Mouse (Mus musculus) CD4-positive helper T cell, adult 2 months (primary cell): ENCODE results near the gene Lyst.
"Not testable (repeated sequence)": the region's sequence is repeated elsewhere in the genome, so short reads cannot be mapped to it uniquely, and the experiment has no call there.

Experiments
- DNase-seq: peaks from one replicate; pipeline ENCODE4 v3.0.0-alpha.2; 2012; ENCODE audit warnings: low read depth, missing footprints, low spot score

The Lyst gene

DNA sequence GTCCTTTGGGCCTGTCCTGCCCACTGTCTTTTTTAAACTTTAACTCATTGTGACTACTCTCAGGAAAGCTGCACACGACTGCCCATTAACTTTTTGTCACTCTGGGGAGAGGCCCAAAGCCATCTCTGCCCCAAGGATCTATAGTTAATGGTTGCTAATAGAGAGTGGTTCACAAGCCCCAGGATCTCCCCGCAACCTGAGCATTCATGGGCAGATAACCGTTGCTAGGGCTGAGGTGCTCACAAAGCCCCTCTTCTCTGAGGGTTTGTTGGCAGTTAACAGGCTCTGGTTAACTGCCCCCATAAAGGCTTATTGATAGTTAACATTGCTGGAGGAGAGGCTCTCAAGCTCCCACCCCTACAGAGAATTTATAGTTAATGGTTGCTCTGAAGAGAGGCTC is 190.1 kb downstream of the Lyst start:
- no peak for DNase-seq

DNA sequence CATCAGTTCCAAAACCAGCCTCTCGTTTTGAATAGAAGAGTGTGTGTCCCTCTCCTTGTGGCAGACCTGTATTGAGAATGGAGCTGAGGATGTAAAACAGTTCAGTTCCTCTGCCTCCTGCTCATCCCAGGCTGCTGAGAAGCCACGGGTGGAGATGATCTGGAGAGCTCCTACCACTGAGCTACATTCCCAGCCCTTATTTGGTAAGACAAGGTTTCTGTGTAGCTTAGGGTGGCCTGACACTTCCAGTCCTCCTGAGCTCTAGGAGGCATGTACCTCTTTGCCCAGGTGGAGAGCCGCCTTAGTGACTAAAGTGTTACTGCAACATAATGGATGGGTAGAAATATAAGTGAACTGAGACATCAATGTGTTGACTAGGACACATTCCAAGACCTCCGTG is 190.8 kb downstream of the Lyst start:
- DNase-seq = no peak

DNA sequence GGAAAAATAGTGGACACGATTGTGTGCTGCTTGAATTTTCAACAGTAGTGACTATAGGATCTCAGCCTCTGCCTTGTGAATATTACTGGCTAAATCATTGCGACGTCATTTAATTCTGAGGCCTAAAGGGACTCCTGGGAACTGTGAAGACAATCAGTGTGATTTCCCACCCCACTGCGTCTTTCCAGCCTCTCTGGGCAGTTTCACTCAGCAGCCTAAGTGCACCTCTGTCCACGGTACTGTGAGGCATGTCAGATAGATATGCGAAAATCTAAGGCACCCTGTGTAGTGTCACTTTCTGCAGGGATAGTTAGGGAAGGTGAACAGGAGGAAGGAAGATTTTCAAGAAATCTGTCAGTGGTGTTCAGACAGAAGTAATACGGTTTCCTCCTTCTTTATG is 193.1 kb downstream of the Lyst start:
- no peak for DNase-seq

DNA sequence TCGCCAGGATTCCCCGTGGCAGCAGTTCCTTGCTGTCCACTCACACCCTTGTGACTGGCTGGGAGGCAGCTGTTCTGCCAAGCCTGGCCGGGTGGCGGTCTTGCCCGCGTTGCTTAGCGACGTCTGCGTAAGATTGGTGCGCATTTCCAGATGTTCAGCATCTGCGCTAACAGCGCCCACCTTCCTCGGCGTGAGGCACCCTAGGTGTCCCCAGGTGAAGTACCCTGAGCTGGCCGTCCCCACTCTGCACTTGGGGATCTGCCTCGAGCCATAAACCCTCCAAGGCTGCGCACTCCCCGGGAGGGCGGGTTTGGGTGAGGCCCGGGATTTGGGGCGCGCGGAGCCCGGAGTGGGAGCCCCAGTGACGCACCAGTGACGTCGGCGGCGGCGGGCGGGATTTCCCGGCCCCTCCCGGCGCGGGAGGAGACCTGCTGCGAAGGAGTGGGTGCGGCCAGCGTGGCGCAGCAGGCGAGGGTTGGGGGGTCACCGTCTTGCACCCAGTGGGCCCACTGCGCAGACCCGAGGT is 193.8 kb downstream of the Lyst start, which contains the start of gene Gng4:
Gene Gng4, plus strand, starts transcription at position 166 of the 526 bp plus-strand sequence.
- DNase-seq = peak; percentile 76

DNA sequence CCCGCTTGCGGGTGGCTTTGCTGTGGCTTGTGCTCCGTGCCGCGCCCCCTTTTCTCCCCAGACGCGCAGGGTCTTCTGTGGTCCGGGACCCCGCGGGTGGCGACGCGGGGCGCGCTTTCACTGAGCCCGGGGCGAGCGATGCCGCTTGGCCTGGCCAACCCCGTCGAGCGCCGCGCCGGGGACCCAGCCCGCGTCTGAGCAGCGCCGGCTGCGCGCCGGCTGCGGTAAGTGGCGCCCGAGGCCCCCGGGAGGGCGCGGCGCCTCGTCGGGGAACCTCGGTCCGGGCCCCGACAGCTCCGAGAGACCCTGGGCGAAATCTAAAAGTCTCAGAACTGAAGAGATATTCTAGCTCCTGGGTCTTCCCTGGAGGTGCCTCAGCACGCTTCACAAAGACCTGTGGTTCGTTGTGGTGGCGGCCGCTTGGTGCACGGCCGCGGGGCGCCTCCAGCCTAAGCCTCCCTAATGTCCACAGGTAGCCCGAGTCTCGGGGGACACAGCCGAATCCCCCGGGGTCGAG is 194.3 kb downstream of the Lyst start:
- DNase-seq = no peak

DNA sequence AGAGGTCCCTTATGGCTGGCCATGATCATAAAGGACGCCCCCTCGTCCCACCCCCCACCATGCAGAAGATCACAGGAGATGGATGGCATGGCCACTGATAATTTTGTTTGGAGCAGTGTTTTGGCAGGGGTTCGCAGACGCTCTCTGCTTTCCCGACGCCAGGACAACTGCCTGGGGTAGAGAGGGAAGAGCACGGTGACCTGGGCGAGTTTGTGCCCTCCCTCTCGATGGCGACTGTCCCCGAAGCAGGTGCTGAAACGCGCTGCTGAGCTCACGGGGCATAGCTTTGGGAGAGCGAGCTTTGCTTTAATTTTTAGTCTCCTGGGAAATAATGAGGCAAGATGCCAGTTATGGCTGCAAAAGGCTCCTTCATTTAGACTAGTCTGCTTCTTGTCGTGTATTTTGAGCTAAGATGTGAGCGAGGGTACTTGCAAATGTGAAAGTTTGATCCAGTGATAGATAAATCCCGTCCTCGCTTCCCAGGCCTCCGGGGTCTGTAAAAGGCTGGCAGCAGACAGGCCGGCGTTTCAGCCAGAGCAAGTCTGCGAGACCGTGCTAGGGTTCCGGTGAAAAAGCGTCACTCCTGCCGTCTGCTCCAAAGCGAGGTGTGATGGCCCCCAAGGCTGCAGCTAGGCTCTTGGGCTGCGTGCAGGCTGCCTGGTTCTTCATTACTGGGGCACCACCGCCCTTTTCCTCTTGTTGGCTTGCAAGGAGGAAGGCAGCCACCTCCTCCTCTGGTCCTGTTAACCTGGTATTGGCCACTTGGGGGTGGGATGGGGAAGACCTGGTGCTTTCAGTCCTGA is 195.0 kb downstream of the Lyst start:
- DNase-seq = no peak

DNA sequence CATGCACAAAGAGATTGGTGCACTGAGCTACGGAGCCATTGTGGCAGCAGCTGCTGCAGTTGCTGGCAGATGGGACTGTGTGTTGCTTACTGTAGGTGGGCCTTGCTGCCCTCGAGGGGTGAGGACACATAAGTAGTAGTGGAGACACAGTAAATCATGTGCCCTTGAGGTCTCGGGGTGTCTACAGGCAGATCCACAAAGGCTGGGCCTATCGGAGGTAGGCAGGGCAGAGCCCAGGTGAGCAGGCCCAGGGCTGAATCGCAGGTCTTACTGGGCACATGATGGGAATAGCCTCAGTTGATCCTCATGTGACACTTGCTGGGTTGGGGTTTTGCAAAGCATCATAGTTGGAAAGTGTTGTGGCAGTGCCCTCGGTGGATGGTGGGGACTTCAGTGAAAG is 196.8 kb downstream of the Lyst start:
- DNase-seq = no peak

DNA sequence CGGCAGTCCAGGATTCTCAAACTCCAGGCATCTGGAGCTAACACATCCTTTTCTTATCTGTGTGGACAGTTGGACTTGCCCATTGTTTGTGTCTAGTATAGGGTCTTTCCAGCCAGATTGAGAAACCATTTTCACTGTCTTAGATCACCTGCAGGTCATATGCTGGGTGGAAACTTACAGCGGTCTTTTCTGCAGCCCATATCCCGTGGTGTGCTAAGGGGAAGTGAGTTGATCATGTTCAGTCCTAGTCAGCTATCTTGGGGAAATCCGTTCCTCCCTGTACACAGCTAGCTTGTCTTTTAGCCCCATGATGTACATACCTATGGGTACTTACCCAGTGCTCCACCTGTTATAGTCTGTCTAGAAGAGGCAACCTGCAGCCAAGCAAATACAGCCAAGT is 197.9 kb downstream of the Lyst start:
- DNase-seq = no peak

DNA sequence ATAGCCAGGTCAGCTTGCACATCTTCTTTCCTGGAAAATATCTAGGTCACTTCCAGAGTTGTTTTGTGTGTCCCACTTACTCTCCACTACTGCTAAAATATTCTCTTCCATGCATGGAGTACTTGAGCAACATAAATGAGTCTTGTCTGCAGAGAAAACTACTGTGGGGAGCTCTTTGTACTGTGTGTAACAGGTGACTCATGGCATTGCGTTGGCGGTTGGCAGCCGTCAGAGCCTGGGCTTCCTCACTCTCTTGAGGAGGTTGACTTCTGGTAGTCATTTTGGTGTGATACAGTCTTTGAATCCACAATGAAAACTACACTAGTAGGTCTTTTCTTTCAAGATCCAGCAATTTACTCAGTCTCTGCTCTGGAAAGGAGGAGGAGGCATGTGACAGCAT is 201.8 kb downstream of the Lyst start:
- DNase-seq = no peak

DNA sequence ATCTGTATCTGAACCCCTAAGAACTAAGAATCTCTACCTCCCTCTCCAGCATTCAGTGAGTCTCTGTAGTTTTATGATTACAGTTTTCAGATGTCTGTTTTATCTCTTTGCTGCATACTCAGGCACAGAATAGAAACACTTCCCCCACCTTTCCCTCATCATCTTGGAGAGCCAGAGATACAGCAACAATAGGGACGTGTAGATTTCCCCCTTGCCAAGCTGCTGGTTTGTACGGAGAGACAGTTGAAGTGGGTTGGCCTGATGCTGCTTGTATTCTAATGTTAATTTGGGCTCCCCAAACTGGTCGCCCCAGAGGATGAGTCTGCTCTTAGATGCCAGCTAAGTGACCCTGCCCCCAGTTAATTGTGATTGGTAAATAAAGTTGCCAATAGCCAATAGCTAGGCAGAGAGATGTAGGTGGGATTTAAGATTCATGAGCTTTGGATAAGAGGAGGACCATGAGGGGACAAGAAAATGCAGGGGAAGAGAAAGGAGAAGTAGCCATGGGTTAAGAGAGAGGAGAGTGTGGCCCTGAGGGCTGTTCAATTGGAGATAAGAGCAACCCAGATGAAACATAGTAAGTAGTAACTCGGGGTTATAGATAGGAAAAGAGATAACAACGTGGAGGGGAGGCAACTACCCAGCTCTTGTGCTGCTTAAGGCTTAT is 205.1 kb downstream of the Lyst start:
- no peak for DNase-seq

DNA sequence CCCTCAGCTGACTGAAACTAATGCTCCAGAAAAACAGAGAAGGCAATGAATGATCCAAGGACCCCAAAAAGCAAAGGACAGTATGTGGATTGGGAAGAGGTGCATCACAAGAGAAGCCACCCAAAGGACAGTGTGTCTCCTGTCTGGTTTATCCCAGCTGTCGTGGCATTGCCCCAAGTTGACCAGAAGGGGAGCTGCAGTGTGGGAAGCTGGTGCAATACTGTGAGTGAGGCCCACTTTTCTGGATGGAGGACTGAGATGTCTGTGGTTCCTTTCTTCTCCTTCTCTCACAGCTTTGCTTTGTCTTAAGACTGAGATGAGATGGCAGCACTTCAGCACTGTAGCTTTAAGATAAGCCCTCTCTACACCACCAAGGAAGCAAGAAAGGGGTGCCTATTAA is 205.9 kb downstream of the Lyst start:
- no peak for DNase-seq

DNA sequence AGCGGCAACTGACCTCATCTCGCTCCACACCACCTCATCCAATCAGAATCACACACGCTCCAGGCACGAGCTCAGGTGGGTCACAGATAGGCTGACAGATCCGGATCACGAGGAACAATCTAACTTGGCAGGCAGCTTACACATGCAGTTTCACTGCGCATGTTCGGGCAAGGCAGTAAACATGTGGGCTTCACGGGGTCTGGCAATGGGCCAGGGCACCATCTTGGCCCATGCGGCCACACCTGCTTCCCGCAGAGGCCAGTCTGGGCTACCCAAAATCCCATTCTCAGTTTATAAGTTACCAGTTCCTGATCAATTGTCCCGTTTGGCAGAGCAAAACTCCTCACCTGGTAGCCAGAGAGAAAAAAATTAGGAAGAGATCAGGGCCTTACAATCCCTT is 207.6 kb downstream of the Lyst start:
- not testable (repeated sequence) for DNase-seq

DNA sequence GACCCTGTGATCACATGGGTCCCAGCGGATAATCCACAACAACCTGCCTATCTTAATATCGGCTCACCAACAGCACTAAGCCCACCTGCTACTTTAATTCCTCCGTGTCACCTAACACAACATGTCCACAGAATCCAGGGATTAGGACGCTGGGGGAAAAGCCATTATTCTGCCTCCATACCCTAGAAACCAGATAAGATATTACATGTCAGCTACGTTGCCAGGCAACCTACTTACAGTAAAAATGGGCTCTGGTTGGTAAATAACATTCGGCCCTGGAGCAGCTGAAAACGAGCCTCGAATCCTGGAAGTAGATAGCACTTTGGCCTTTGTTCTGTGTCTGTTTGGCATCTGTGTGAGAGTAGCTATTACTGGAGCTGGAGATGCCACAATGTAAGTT is 208.6 kb downstream of the Lyst start:
- no peak for DNase-seq

DNA sequence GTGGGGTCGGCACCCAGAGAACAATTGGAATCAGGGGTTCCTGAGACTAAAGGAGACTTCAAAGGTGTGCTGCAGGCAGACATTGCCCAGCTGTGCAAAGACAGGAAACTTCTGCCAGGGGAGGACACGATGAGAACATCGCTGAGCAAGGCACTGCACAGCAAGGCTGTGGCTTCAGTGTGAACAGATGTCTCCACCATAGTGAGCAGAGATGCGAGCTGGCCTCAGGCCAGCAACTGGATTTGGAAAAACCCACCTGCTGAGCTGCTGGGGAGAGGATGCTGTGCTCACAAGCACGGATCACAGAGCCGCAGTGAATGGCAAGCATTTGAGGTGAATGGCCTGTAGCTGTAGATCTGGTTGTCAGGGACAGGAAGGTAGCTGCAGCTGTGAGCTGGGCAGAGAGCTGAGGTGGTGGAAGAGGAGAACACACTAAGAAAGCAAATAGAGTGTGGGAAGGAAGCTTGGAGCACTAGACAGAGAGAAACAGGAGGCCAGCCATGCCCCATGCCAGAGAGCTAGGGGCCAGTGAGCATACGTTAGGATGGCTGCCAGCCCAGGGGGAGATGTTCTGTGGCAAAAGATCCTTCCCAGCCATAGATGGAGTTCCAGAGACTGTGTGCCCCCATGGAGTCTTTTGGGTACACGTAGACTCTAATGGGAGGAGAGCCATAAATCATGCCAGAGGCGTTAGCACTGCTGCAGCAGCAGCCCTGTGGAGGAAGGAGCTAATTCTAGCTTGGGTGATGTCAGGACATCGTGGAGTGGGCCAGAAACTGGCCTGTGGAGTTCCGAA is 218.3 kb downstream of the Lyst start:
- no peak for DNase-seq

DNA sequence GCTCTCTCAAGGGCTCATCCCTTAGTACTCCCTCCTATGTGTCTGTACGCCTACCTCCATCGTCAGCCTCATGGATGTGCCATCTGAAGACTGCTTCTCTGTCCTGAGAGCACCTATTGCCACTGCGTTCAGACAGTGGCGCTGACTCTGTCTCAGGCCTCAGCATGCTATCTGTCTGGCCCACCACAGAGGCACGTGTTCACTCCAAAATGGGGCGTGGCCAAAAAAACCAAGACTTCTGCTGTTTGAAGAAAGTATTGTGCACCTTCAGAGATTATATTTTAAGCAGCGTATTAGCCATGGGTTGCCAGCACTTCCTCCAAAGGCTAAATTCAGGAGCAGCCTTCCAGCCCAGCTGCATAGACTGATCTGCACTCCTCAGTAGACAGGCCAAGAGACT is 220.7 kb downstream of the Lyst start:
- no peak for DNase-seq

DNA sequence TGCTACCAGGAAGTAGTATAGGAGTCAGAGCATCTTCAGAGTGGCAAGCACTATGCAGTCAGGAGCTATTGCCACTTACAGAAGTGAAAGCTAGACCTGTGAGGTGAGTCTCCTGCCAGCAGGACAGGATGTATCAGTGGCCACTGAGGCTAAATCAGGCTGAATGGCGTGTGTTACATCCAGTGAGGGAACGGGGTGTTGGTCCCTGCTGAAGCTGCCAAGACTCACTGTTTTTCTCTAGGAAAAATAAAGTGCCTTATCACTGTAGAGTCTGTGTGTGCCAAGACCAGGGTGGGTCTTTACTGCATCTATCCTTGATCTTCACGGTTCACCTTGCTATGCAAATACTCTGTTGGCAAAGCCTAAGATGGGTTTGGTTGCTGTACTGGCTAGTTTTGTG is 228.5 kb downstream of the Lyst start:
- no peak for DNase-seq

DNA sequence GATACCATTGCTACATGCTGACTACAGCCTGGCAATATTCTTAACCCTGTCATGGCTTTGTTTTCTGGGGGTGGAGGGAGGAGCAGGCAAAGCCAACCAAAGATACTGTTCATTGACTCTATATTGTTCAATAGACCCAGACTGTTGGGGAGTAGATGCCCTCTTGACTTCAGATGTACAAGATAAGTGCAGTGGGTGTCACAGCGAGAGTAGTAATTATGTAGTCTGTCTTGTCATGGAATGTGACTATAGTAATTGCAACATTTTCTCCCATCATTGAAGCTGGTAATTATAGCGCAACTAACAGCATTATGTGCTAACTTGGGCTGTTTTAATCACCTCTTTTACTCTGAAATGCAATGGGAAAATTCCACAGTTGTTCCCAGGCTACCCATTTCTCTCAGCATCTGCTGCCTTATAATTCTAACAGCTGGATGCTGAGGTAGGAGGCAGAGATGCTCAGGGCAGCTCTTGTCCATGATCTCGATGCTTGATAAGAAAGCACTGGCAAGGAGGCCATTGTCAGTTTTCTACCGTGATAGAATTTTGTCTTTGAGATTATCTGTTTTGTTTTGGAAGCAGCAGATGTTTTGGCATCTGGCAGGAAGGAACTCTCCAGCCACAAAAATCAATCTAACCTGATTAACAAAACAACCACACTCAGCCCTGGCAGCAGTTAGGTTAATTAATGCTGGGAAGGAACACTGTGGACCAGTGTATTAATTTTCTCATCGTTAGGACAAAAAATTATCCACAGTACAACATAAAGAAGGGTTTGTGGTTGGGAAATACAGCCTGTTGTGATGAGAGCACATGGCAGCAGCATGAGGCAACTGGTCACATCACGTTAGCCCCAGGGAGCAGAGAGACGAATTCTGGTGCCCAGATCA is 230.3 kb downstream of the Lyst start:
- no peak for DNase-seq

DNA sequence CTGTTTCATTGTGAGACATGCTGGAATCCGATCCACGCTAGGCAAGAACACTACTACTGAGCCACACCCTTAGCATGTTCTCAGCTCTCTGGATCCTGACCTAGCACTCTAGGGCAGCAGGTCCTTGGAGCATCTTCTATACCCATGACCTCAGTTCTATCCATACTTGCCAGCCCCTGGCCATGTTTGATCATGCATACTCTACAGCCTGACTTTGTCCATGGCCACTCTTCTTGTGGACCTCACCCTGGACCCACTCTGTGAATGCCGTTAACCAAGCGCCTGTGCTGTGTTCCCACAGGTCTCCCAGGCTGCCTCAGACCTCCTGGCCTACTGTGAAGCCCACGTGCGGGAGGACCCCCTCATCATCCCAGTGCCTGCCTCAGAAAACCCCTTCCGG is 234.7 kb downstream of the Lyst start:
- DNase-seq = no peak

DNA sequence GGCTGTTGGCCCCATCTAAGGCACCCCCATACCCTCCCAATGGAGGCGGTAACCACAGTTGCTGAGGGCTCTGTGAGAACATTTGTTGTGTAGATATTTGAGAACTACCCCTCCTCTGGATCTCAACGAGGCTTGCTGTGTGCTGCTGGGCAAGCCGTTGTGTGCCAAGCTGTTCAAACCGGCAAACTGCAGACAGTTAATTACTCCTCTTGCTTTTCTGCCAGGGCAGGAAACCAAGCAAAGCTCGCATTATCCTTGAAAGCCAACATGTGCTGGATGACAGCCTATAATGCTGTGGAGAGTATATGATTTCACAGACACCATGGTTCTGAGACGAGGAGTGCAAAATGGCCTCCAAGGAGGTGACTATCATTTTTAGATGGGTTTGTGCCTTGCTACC is 236.3 kb downstream of the Lyst start:
- DNase-seq = no peak

DNA sequence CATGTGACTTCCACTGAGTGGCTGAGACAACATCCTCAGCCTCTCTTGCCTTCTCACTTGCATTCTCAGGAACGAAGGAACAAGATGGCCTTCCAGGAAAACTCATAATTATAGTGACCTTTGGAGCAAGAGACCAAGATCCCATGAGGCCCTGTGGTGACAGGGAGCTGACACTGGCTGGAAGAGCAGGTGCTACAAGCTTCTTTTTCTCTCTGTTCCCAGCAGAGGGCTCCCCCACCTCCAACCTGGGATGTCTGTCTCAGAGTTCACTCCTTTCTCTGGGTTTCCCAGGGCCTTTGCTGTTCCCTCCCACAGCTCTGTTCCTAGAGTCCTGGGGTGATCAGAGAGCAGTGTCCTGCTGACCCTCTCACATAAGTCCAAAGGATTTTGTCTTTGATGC is 237.9 kb downstream of the Lyst start:
- no peak for DNase-seq
